Mouse (Mus musculus) limb, embryonic 14.5 days (tissue): ENCODE measurements around the gene Slc23a2. TPM values are rescaled to one million over a fixed set of nuclear protein-coding genes. Genes with fewer than 3 reads are reported as not detected.

Experiments used
- ATAC-seq: fragments of 200-750 bp; cut with Nextera tagmentation; 2 replicates; pipeline ENCODE4 v1.8.0; 2017; ENCODE audit warnings: low read depth, moderate number of reproducible peaks, moderate TSS enrichment; ENCODE audit not compliant: low FRiP score
- DNase-seq: peaks from one replicate; pipeline ENCODE4 v3.0.0-alpha.2; 2015; ENCODE audit warnings: low spot score
- H3K27ac ChIP-seq: fragments of 300-500 bp; sonication (generic); replicated peaks from 2 replicates; pipeline ENCODE4 v1.5.1; 2014; ENCODE audit warnings: low read depth, mild to moderate bottlenecking, low read length, moderate library complexity, mixed read lengths
- H3K27me3 ChIP-seq: fragments of 300-500 bp; sonication (generic); 2 replicates; pipeline ENCODE4 v1.6.1; 2014; ENCODE audit warnings: low read length, mixed read lengths; ENCODE audit not compliant: control insufficient read depth, insufficient read depth
- H3K36me3 ChIP-seq: fragments of 300-500 bp; sonication (generic); 2 replicates; pipeline ENCODE4 v1.6.1; 2014; ENCODE audit warnings: mild to moderate bottlenecking, low read length, moderate library complexity, mixed read lengths; ENCODE audit not compliant: control insufficient read depth, insufficient read depth
- H3K4me1 ChIP-seq: fragments of 300-500 bp; sonication (generic); 2 replicates; pipeline ENCODE4 v1.6.1; 2014; ENCODE audit warnings: antibody characterized with exemption, low read length, mixed read lengths; ENCODE audit not compliant: control insufficient read depth, insufficient read depth
- H3K4me2 ChIP-seq: fragments of 300-500 bp; sonication (generic); replicated peaks from 2 replicates; pipeline ENCODE4 v1.6.1; 2014; ENCODE audit warnings: low read depth, mild to moderate bottlenecking, low read length, moderate library complexity; ENCODE audit not compliant: severe bottlenecking
- H3K4me3 ChIP-seq: fragments of 300-500 bp; sonication (generic); replicated peaks from 2 replicates; pipeline ENCODE4 v1.5.1; 2014; ENCODE audit warnings: low read length
- H3K9ac ChIP-seq: fragments of 300-500 bp; sonication (generic); 2 replicates; pipeline ENCODE4 v1.6.1; 2014; ENCODE audit warnings: mild to moderate bottlenecking, low read depth, low read length, moderate library complexity; ENCODE audit not compliant: severe bottlenecking
- H3K9me3 ChIP-seq: fragments of 300-500 bp; sonication (generic); 2 replicates; pipeline ENCODE4 v1.6.1; 2016; ENCODE audit warnings: low read length; ENCODE audit not compliant: control insufficient read depth
- POLR2A ChIP-seq: fragments of 200-500 bp; IDR thresholded peaks from 2 replicates; pipeline ENCODE4 v1.8.0; 2012; ENCODE audit warnings: inconsistent platforms, mild to moderate bottlenecking, moderate library complexity, borderline replicate concordance; ENCODE audit not compliant: insufficient read depth, insufficient read length; ENCODE audit errors: extremely low read depth
- WGBS: fragments of 180-500 bp; shearing (Covaris S2); extraction: QIAGEN DNeasy Blood & Tissue Kit; methylation state at CpG from one replicate; pipeline ENCODE4 v1.1.7; 2014; 5-methylcytosine and 5-hydroxymethylcytosine counted together
- polyA plus RNA-seq, 2 experiments: library from polyadenylated mRNA; depleted of rRNA in 1 of 2; stranded (reverse) in 1 of 2; unstranded in 1 of 2; fragments of >200 nt; fragmentation: Nextera tagmentation in 1 of 2; extraction: Ambion mirVana in 1 of 2; gene quantifications; 2 replicates each; pipeline versions ENCODE4 v1.2.1 to v1.2.3; 2012 to 2014

Slc23a2 gene
- polyA plus RNA-seq, 2 experiments, result 15.6 to 17.6 TPM

GRCm38 (mm10) chr2:132039894-132040293 lies 105.0 kb downstream of the Slc23a2 start:
- H3K4me1 ChIP-seq, result peaks cover 14% of the 10 kb centered on the region
- H3K4me2 ChIP-seq, result no peak overlapping the region
- no peaks in the 10 kb centered on the region for H3K36me3 ChIP-seq
- TF ChIP-seq POLR2A, result no peak
- no peak overlapping the region for H3K9ac ChIP-seq
- 44% methylated on average over 7 of the region's 7 CpGs for WGBS
- H3K9me3 ChIP-seq, result no peaks in the 10 kb centered on the region
- H3K27ac ChIP-seq, result no peak overlapping the region
- H3K27me3 ChIP-seq, result no peaks in the 10 kb centered on the region
- no peak for ATAC-seq
- DNase-seq, result no peak
- no peak overlapping the region for H3K4me3 ChIP-seq

- no peak for TF ChIP-seq POLR2A
- no peak for DNase-seq
- Histone ChIP-seq H3K4me1 (no peaks in the 10 kb centered on the region), H3K4me2 (no peak overlapping the region), H3K4me3 (no peak overlapping the region), H3K36me3 (no peaks in the 10 kb centered on the region), H3K27me3 (no peaks in the 10 kb centered on the region), H3K9ac (no peak overlapping the region), H3K9me3 (no peaks in the 10 kb centered on the region), H3K27ac (no peak overlapping the region)
- WGBS, result 67% methylated on average over 5 of the region's 5 CpGs
- no peak for ATAC-seq
Observed at GRCm38 (mm10) chr2:132036326-132036725, 108.6 kb downstream of the Slc23a2 start.

GRCm38 (mm10) chr2:132035470-132035835 lies 109.5 kb downstream of the Slc23a2 start:
- Histone ChIP-seq H3K4me2 (no peak overlapping the region), H3K27ac (no peak overlapping the region), H3K4me3 (no peak overlapping the region), H3K27me3 (no peaks in the 10 kb centered on the region), H3K9ac (no peak overlapping the region), H3K4me1 (peaks cover 8% of the 10 kb centered on the region), H3K36me3 (no peaks in the 10 kb centered on the region), H3K9me3 (no peaks in the 10 kb centered on the region)
- WGBS, result 70% methylated on average over 11 of the region's 11 CpGs
- no peak for DNase-seq
- no peak for ATAC-seq
- TF ChIP-seq POLR2A, result no peak

GRCm38 (mm10) chr2:132034590-132035469 lies 110.1 kb downstream of the Slc23a2 start:
- Histone ChIP-seq H3K4me1 (peaks cover 10% of the 10 kb centered on the region), H3K4me3 (no peak overlapping the region), H3K36me3 (no peaks in the 10 kb centered on the region), H3K9me3 (no peaks in the 10 kb centered on the region), H3K9ac (no peak overlapping the region), H3K27ac (no peak overlapping the region), H3K27me3 (peaks cover 2% of the 10 kb centered on the region; the same call in 1 of the 2 replicates), H3K4me2 (no peak overlapping the region)
- no peak for ATAC-seq
- WGBS, result 75% methylated on average over 4 of the region's 4 CpGs
- DNase-seq, result no peak
- no peak for TF ChIP-seq POLR2A

- no peak for ATAC-seq
- TF ChIP-seq POLR2A, result no peak
- Histone ChIP-seq H3K4me2 (peak overlapping the region; percentile 89; the same call in 1 of the 2 replicates), H3K9me3 (no peaks in the 10 kb centered on the region), H3K9ac (no peak overlapping the region), H3K4me3 (no peak overlapping the region), H3K27ac (0 out of 2 replicates have a peak overlapping the region, but pooled peaks have one; percentile 72), H3K36me3 (no peaks in the 10 kb centered on the region), H3K4me1 (peaks cover 10% of the 10 kb centered on the region), H3K27me3 (peaks cover 26% of the 10 kb centered on the region)
- no peak for DNase-seq
- 66% methylated on average over 11 of the region's 11 CpGs for WGBS
Observed at GRCm38 (mm10) chr2:132031364-132032095, 113.4 kb downstream of the Slc23a2 start.
